Mouse (Mus musculus) lung, postnatal 0 days (tissue): ENCODE measurements around the gene Ptprg.

ENCODE experiments used
- CTCF ChIP-seq: IDR thresholded peaks from 2 replicates; pipeline ENCODE4 v1.5.1; 2016; ENCODE audit warnings: antibody characterized with exemption, mild to moderate bottlenecking
- EP300 ChIP-seq: IDR thresholded peaks from 2 replicates; pipeline ENCODE4 v1.6.1; 2016; ENCODE audit warnings: antibody characterized with exemption, mild to moderate bottlenecking, control low read depth

GRCm38 (mm10) chr14:11812291-11812690 lies 259.0 kb downstream of the Ptprg start:
- TF ChIP-seq CTCF (no peak), EP300 (no peak)
